Mouse (Mus musculus) granulocyte monocyte progenitor cell, adult 5-6 weeks (primary cell): Measurements from ENCODE around the gene Prr23a1. TPM values are rescaled to one million over a fixed set of nuclear protein-coding genes. Genes with fewer than 3 reads are reported as not detected.

Experiments
- total RNA-seq, 2 experiments: library from RNA; stranded (forward) in 1 of 2; stranded (reverse) in 1 of 2; fragments of 200-712, 200-1000 nt in 1 of 2; fragments of >200 nt in 1 of 2; fragmentation: Nextera tagmentation in 1 of 2; gene quantifications; 2 replicates each; pipeline ENCODE4 v1.2.3; 2014 to 2017

Gene Prr23a1
- total RNA-seq, 2 experiments from 2014 or later, result not detected

Other genes starting within 250 kb of the Prr23a1 start
- gene Mrps22, start 240.8 kb upstream of the Prr23a1 start, total RNA-seq (2014; fragmentation: Nextera tagmentation), result 33.5 and 41.3 TPM in 2 replicates
- 75.7 and 77.1 TPM in 2 replicates for gene Mrps22, start 240.8 kb upstream of the Prr23a1 start, total RNA-seq (2017)
- not detected in 2 replicates for gene Prr23a2, start 14.0 kb downstream of the Prr23a1 start, total RNA-seq (2014; fragmentation: Nextera tagmentation)
- not detected in 2 replicates for gene Prr23a2, start 14.0 kb downstream of the Prr23a1 start, total RNA-seq (2017)
- gene Prr23a3, start 22.3 kb downstream of the Prr23a1 start, total RNA-seq (2014; fragmentation: Nextera tagmentation), result not detected in 2 replicates
- gene Prr23a3, start 22.3 kb downstream of the Prr23a1 start, total RNA-seq (2017), result not detected in 2 replicates
- not detected in 2 replicates for gene 7420426K07Rik, start 60.6 kb downstream of the Prr23a1 start, total RNA-seq (2014; fragmentation: Nextera tagmentation)
- gene 7420426K07Rik, start 60.6 kb downstream of the Prr23a1 start, total RNA-seq (2017), result not detected in 2 replicates
- not detected in 2 replicates for gene Foxl2, start 112.8 kb downstream of the Prr23a1 start, total RNA-seq (2014; fragmentation: Nextera tagmentation)
- gene Foxl2, start 112.8 kb downstream of the Prr23a1 start, total RNA-seq (2017), result not detected in 2 replicates
- gene Faim, start 143.9 kb downstream of the Prr23a1 start, total RNA-seq (2014; fragmentation: Nextera tagmentation), result 22.2 and 45.9 TPM in 2 replicates
- gene Faim, start 143.9 kb downstream of the Prr23a1 start, total RNA-seq (2017), result 98.8 TPM in 2 replicates
- gene Gm1123, start 193.2 kb downstream of the Prr23a1 start, total RNA-seq (2014; fragmentation: Nextera tagmentation), result not detected in 2 replicates
- not detected in 2 replicates for gene Gm1123, start 193.2 kb downstream of the Prr23a1 start, total RNA-seq (2017)